Mouse (Mus musculus) liver, adult 2 months (tissue): ENCODE data around the gene Glud1.

Source experiments
- CTCF ChIP-seq: fragments of 200-500 bp; IDR thresholded peaks from 2 replicates; pipeline ENCODE4 v1.5.1; 2011; ENCODE audit warnings: low read depth, low read length, control low read depth
- POLR2A ChIP-seq: fragments of 200-500 bp; IDR thresholded peaks from 2 replicates; pipeline ENCODE4 v1.6.1; 2011; ENCODE audit warnings: low read length, control low read depth; ENCODE audit not compliant: insufficient read depth; ENCODE audit errors: extremely low read depth

DNA sequence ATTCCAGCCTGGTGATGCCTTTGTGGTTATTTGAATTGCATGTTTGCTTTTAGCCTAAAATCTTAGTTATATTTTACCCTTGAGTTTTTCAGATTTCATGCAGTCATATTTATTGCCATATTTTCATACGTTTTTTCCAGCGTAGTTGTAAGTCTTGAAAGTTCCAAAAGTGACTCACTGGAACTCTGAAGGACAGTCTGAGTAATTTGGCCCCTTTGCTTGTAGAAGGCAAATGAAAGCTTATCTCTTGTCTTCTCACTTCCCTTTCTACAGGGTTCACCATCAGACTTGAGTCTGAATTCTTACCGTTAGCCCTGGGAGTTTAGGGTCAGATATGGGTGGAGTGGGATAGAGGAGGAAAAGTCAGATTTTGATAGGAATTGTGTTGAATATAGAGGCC is 16.1 kb downstream of the Glud1 start:
- TF ChIP-seq CTCF: no peak
- TF ChIP-seq POLR2A: no peak
